Mouse (Mus musculus): ENCODE data around the gene Nsl1. TPM values are rescaled to one million over a fixed set of nuclear protein-coding genes. Genes with fewer than 3 reads are reported as not detected.
A peak's percentile ranks its signal among the peaks of the same experiment; 100 is the strongest.

Gene Nsl1
- polyA plus RNA-seq, 2 experiments, result 8.8 to 11.2 TPM

DNA sequence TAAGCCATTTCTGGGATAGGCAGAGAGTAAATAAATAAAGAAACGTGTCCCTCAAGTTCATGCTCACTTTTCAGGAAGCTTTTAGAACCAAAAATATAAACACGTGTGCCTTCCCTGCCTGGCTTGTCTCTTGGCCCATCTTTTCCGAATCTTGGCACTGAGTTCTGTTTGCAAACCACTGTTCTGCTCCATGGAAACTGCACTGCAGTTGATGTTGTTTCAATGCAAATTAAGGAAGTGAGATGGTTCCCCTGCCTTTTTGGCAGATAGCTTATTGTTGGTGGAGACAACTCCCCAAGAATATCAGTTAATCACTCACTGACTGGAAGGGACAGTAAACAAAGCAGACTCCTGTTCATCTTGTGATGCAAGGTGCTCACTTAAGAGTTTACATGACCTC lies 59.9 kb downstream of the Nsl1 start:
- H3K4me2 ChIP-seq (ENCODE audit: low read depth), result no peak overlapping the region
- DNase-seq (ENCODE audit: low read depth in 3 of 3, low spot score in 3 of 3), result no peak
- H3K36me3 ChIP-seq (replicated peaks; ENCODE audit: control insufficient read depth, insufficient read depth, low read depth), result no peaks in the 10 kb centered on the region
- peaks cover 0 to 4% of the 10 kb centered on the region in 2 experiments; a peak in 2 of 4 replicates for H3K4me1 ChIP-seq (replicated peaks; ENCODE audit: control insufficient read depth in 2 of 2, insufficient read depth in 2 of 2, low read length in 1 of 2)
- no peak overlapping the region for H3K4me3 ChIP-seq (ENCODE audit: insufficient read depth in 1 of 2, low read depth in 2 of 2, low read length in 2 of 2)
- WGBS (ENCODE audit: insufficient replicate concordance), result 50% methylated on average over 3 of the region's 3 CpGs
- no peak overlapping the region for H3K9ac ChIP-seq (replicated peaks)
- no peak overlapping the region for H3K27ac ChIP-seq
- TF ChIP-seq EP300 (IDR thresholded peaks at IDR 0.05; ENCODE audit: low read depth) (no peak), CTCF (IDR thresholded peaks at IDR 0.05; ENCODE audit: low read depth) (no peak)
- H3K9me3 ChIP-seq (ENCODE audit: control insufficient read depth, low read length), result no peaks in the 10 kb centered on the region
- ATAC-seq (ENCODE audit: insufficient read depth), result no peak
- no peaks in the 10 kb centered on the region for H3K27me3 ChIP-seq (ENCODE audit: control insufficient read depth, insufficient read depth, low read length)

GRCm38 (mm10) chr1:191123696-191124095 lies 60.9 kb downstream of the Nsl1 start:
- Histone ChIP-seq H3K9ac (replicated peaks) (no peak overlapping the region), H3K9me3 (ENCODE audit: control insufficient read depth, low read length) (no peaks in the 10 kb centered on the region), H3K4me3 (ENCODE audit: insufficient read depth in 1 of 2, low read depth in 2 of 2, low read length in 2 of 2) (no peak overlapping the region), H3K36me3 (replicated peaks; ENCODE audit: control insufficient read depth, insufficient read depth, low read depth) (no peaks in the 10 kb centered on the region), H3K4me1 (replicated peaks; ENCODE audit: control insufficient read depth in 2 of 2, insufficient read depth in 2 of 2, low read length in 1 of 2) (peaks cover 0 to 2% of the 10 kb centered on the region in 2 experiments; a peak in 2 of 4 replicates), H3K4me2 (ENCODE audit: low read depth) (no peak overlapping the region), H3K27ac (no peak overlapping the region), H3K27me3 (ENCODE audit: control insufficient read depth, insufficient read depth, low read length) (no peaks in the 10 kb centered on the region)
- ATAC-seq (ENCODE audit: insufficient read depth), result no peak
- DNase-seq (ENCODE audit: low read depth in 3 of 3, low spot score in 3 of 3), result no peak
- TF ChIP-seq EP300 (IDR thresholded peaks at IDR 0.05; ENCODE audit: low read depth) (no peak), CTCF (IDR thresholded peaks at IDR 0.05; ENCODE audit: low read depth) (no peak)
- 45% methylated on average over 2 of the region's 2 CpGs for WGBS (ENCODE audit: insufficient replicate concordance)

- no peak for TF ChIP-seq EP300 (IDR thresholded peaks at IDR 0.05; ENCODE audit: low read depth)
- TF ChIP-seq CTCF (IDR thresholded peaks at IDR 0.05; ENCODE audit: low read depth), result no peak
- Histone ChIP-seq H3K4me2 (ENCODE audit: low read depth) (no peak overlapping the region), H3K4me3 (ENCODE audit: insufficient read depth in 1 of 2, low read depth in 2 of 2, low read length in 2 of 2) (no peak overlapping the region), H3K9me3 (ENCODE audit: control insufficient read depth, low read length) (no peaks in the 10 kb centered on the region), H3K36me3 (replicated peaks; ENCODE audit: control insufficient read depth, insufficient read depth, low read depth) (no peaks in the 10 kb centered on the region), H3K27me3 (ENCODE audit: control insufficient read depth, insufficient read depth, low read length) (no peaks in the 10 kb centered on the region), H3K9ac (replicated peaks) (no peak overlapping the region), H3K4me1 (replicated peaks; ENCODE audit: control insufficient read depth in 2 of 2, insufficient read depth in 2 of 2, low read length in 1 of 2) (no peaks in the 10 kb centered on the region), H3K27ac (no peak overlapping the region)
- DNase-seq (ENCODE audit: low read depth in 3 of 3, low spot score in 3 of 3), result no peak
- no peak for ATAC-seq (ENCODE audit: insufficient read depth)
- WGBS (ENCODE audit: insufficient replicate concordance), result 45% methylated on average over 4 of the region's 4 CpGs
Measured at GRCm38 (mm10) chr1:191124288-191124687, 61.5 kb downstream of the Nsl1 start.

DNA sequence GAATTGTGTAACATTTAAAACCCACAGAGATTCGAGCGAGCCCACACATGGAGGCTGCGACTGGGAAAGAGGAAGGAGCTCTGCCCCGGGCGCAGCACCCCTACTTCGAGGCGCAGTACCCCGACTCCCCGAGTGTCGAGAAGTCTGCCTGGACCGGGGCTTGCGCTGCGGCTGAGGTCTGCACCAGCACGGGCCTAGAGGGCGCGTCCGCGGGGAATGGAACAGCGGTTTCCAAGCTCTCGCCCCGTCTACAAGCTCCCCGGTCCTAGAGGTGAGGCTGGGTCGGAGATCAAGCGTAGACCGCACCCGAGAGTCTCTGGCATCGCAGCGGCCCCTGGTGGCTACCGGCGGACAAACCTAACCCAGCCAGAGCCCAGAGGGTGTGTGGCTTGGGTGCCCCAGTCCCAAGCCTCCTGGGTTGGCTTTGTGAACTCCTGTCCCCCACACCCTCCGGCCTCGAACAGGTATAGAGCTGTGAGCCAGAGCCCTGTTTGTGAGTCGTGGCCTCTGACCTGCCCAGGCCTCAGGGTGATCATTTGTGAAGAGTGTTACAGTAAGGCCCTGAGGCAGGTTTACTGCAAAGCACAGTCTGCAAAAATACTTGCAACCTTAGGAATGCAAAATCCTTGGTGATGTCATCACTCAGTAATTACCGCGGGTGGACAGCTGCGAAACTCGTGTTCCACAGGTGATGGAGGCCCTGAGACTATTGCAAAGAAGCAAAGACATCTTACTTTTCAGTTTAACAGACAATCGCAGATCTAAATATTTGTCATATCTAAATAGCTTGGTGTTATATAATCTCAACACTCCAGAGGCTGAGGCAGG lies 63.2 kb downstream of the Nsl1 start:
- Histone ChIP-seq H3K36me3 (replicated peaks; ENCODE audit: control insufficient read depth, insufficient read depth, low read depth) (no peaks in the 10 kb centered on the region), H3K4me2 (ENCODE audit: low read depth) (peak overlapping the region; percentile 43), H3K4me3 (ENCODE audit: insufficient read depth in 1 of 2, low read depth in 2 of 2, low read length in 2 of 2) (0 out of 4 replicates have a peak overlapping the region, but pooled peaks of 1 of the 2 experiments have one; percentile 1), H3K9ac (replicated peaks) (no peak overlapping the region), H3K27me3 (ENCODE audit: control insufficient read depth, insufficient read depth, low read length) (no peaks in the 10 kb centered on the region), H3K27ac (no peak overlapping the region), H3K4me1 (replicated peaks; ENCODE audit: control insufficient read depth in 2 of 2, insufficient read depth in 2 of 2, low read length in 1 of 2) (no peaks in the 10 kb centered on the region), H3K9me3 (ENCODE audit: control insufficient read depth, low read length) (no peaks in the 10 kb centered on the region)
- peak in 1 of 3 experiments; percentile 31 for DNase-seq (ENCODE audit: low read depth in 3 of 3, low spot score in 3 of 3)
- 8% methylated on average over 38 of the region's 38 CpGs for WGBS (ENCODE audit: insufficient replicate concordance)
- TF ChIP-seq CTCF (IDR thresholded peaks at IDR 0.05; ENCODE audit: low read depth) (peak; percentile 88), EP300 (IDR thresholded peaks at IDR 0.05; ENCODE audit: low read depth) (no peak)
- ATAC-seq (ENCODE audit: insufficient read depth), result peak; percentile 80

DNA sequence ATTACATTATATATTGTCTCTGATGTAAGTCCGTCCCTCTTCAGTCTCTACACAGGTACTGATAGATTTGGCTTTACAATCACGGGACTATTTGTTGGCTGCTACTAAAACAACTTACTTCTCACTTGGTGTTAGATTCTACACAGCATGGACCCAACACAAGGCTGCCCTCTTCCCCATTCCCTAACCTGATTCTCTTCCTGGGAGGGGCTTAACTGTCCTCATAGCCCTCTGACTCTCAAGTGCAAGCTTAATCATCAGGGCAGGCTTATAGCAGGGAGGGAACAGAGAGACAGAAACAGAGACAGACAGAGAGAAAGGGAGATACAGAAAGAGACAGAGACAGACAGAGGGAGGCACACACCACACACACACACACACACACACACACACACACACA lies 68.9 kb downstream of the Nsl1 start:
- WGBS (ENCODE audit: insufficient replicate concordance), result 62% methylated on average over 2 of the region's 2 CpGs
- no peak overlapping the region for H3K4me2 ChIP-seq (ENCODE audit: low read depth)
- H3K4me1 ChIP-seq (replicated peaks; ENCODE audit: control insufficient read depth in 2 of 2, insufficient read depth in 2 of 2, low read length in 1 of 2), result peaks cover 0 to 15% of the 10 kb centered on the region in 2 experiments; a peak in 2 of 4 replicates
- H3K36me3 ChIP-seq (replicated peaks; ENCODE audit: control insufficient read depth, insufficient read depth, low read depth), result no peaks in the 10 kb centered on the region
- ATAC-seq (ENCODE audit: insufficient read depth), result no peak
- no peak for DNase-seq (ENCODE audit: low read depth in 3 of 3, low spot score in 3 of 3)
- H3K4me3 ChIP-seq (ENCODE audit: insufficient read depth in 1 of 2, low read depth in 2 of 2, low read length in 2 of 2), result no peak overlapping the region
- no peak overlapping the region for H3K9ac ChIP-seq (replicated peaks)
- H3K9me3 ChIP-seq (ENCODE audit: control insufficient read depth, low read length), result no peaks in the 10 kb centered on the region
- no peak overlapping the region for H3K27ac ChIP-seq
- TF ChIP-seq CTCF (IDR thresholded peaks at IDR 0.05; ENCODE audit: low read depth) (no peak), EP300 (IDR thresholded peaks at IDR 0.05; ENCODE audit: low read depth) (no peak)
- no peaks in the 10 kb centered on the region; the same call in 1 of the 2 replicates for H3K27me3 ChIP-seq (ENCODE audit: control insufficient read depth, insufficient read depth, low read length)

Measured in liver, embryonic 14.5 days (tissue).